Mouse (Mus musculus): ENCODE results near the gene Nudt22.

The Nudt22 gene

GRCm38 (mm10) chr19:6975537-6976521 lies 20.1 kb downstream of the Nudt22 start, which contains the start of gene Plcb3:
Gene Plcb3 (minus strand): TSS chr19:6976470.
- DNase-seq: peak; percentile 65

GRCm38 (mm10) chr19:6974211-6975205 lies 21.4 kb downstream of the Nudt22 start, which contains the start of gene Ppp1r14b:
Gene Ppp1r14b (plus strand): TSS chr19:6974968.
- DNase-seq: peak; percentile 76

- DNase-seq: no peak
Measured at GRCm38 (mm10) chr19:6973581-6974190, 22.2 kb downstream of the Nudt22 start.

- no peak for DNase-seq
Measured at GRCm38 (mm10) chr19:6972247-6972917, 23.5 kb downstream of the Nudt22 start.

GRCm38 (mm10) chr19:6971644-6972043 lies 24.3 kb downstream of the Nudt22 start:
- DNase-seq: no peak

- DNase-seq: no peak
Measured at GRCm38 (mm10) chr19:6970460-6971085, 25.3 kb downstream of the Nudt22 start.

GRCm38 (mm10) chr19:6969665-6970381 lies 26.1 kb downstream of the Nudt22 start:
- DNase-seq: peak; percentile 82

GRCm38 (mm10) chr19:6969291-6969664 lies 26.6 kb downstream of the Nudt22 start:
- no peak for DNase-seq

GRCm38 (mm10) chr19:6968491-6969271 lies 27.2 kb downstream of the Nudt22 start:
- peak; percentile 39 for DNase-seq

GRCm38 (mm10) chr19:6956461-6956860 lies 39.5 kb downstream of the Nudt22 start:
- DNase-seq: no peak

GRCm38 (mm10) chr19:6955424-6955823 lies 40.5 kb downstream of the Nudt22 start:
- DNase-seq: no peak

GRCm38 (mm10) chr19:6954046-6954445 lies 41.9 kb downstream of the Nudt22 start:
- DNase-seq: peak; percentile 74

- peak; percentile 63 for DNase-seq
Measured at GRCm38 (mm10) chr19:6952712-6953037, 43.2 kb downstream of the Nudt22 start.

- DNase-seq: peak; percentile 88
Measured at GRCm38 (mm10) chr19:6951994-6952711, 43.8 kb downstream of the Nudt22 start.

GRCm38 (mm10) chr19:6951381-6951968 lies 44.4 kb downstream of the Nudt22 start:
- peak; percentile 95 for DNase-seq

- DNase-seq: peak; percentile 73
Measured at GRCm38 (mm10) chr19:6950613-6951153, 45.2 kb downstream of the Nudt22 start.

- no peak for DNase-seq
Measured at GRCm38 (mm10) chr19:6949951-6950350, 46.0 kb downstream of the Nudt22 start.

GRCm38 (mm10) chr19:6949532-6949931 lies 46.4 kb downstream of the Nudt22 start:
- DNase-seq: no peak

- no peak for DNase-seq
Measured at GRCm38 (mm10) chr19:6948186-6948585, 47.7 kb downstream of the Nudt22 start.
